Mouse (Mus musculus): ENCODE data around the gene Gins1.

DNA sequence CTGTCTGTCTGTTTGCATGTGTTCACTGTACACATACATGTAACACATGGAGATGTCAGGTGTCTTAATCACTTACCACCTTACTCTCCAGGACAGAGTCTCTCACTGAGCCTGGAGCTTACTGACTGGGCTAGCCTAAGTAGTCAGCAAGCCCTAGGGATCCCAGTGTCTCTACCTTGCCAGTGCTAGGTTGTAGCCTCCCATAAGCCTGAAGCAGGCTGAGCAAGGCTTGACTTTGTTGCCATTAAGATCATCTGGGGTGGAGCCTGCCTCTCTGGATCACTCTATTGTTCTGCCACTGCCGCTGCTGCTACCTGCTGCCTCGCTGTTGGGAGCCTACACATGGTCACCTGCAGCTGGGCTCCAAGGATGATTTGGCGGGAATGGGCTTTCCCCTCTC, 67.5 kb downstream of the Gins1 start:
- no peak for TF ChIP-seq CTCF (conservative IDR thresholded peaks at IDR 0.05; ENCODE audit: low read length)
- no peak for TF ChIP-seq NANOG (IDR thresholded peaks at IDR 0.05; ENCODE audit: borderline replicate concordance, low read length)

Measured in E14TG2a.4 (cell line).